Mouse (Mus musculus) lung, adult 2 months (tissue): Measurements from ENCODE around the gene Ywhaq.

ENCODE experiments used
- CTCF ChIP-seq: fragments of 200-500 bp; IDR thresholded peaks from 2 replicates; pipeline ENCODE4 v1.5.1; 2011; ENCODE audit warnings: mild to moderate bottlenecking, low read length, control low read depth; ENCODE audit not compliant: insufficient read depth
- POLR2A ChIP-seq: fragments of 200-500 bp; IDR thresholded peaks from 2 replicates; pipeline ENCODE4 v1.6.1; 2011; ENCODE audit warnings: low read depth, mild to moderate bottlenecking, control low read depth, low read length, borderline replicate concordance; ENCODE audit errors: extremely low read depth

DNA sequence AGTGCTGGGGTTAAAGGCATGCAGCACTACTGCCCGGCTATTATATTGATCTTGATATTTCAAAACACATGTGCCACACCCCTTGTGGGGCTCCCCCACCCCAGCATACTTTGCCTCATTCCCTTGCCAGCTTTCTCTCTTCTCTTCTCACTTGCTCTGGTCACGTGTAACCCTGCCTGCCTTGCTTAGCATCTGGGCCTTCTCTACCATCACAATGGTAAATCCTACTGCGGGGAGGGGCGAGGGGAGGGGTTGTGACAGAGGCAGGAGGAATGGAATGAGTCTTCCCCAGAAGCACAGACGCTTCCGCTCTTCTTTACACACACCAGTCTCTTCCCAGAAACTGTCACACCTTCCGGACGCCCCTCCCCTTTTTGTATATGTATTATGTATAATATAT lies 14.5 kb upstream of the Ywhaq start:
- TF ChIP-seq CTCF (no peak), POLR2A (no peak)
